Mouse (Mus musculus): ENCODE results near the gene Ccnl1. TPM values are rescaled to one million over a fixed set of nuclear protein-coding genes. Genes with fewer than 3 reads are reported as not detected.

Gene Ccnl1
- polyA plus RNA-seq, 1 experiment = 12.8 TPM

- no peak for TF ChIP-seq CEBPB (IDR thresholded peaks at IDR 0.05; ENCODE audit: insufficient read depth, poor library complexity, severe bottlenecking)
- TF ChIP-seq POLR2AphosphoS2 (IDR thresholded peaks at IDR 0.05; ENCODE audit: insufficient read length, low read depth) = no peak
- no peak for TF ChIP-seq E2F4 (IDR thresholded peaks at IDR 0.05; ENCODE audit: insufficient read depth)
- no peak for TF ChIP-seq TCF12 (IDR thresholded peaks at IDR 0.05; ENCODE audit: insufficient read depth, poor library complexity, severe bottlenecking)
- TF ChIP-seq REST (IDR thresholded peaks at IDR 0.05; ENCODE audit: insufficient read depth, insufficient read length) = no peak
- TF ChIP-seq SRF (IDR thresholded peaks at IDR 0.05; ENCODE audit: control insufficient read depth, insufficient read length, low read depth) = no peak
- no peak for TF ChIP-seq USF1 (IDR thresholded peaks at IDR 0.05; ENCODE audit: low read depth)
- TF ChIP-seq MYOG (IDR thresholded peaks at IDR 0.05; ENCODE audit: control insufficient read depth in 1 of 3, insufficient read depth in 1 of 3, insufficient read length in 2 of 3, low read depth in 2 of 3) = no peak
- no peak for TF ChIP-seq MYOD1 (IDR thresholded peaks at IDR 0.05; ENCODE audit: control insufficient read depth in 1 of 3, insufficient read length in 2 of 3, low read depth in 2 of 3)
- TF ChIP-seq TCF3 (IDR thresholded peaks at IDR 0.05; ENCODE audit: insufficient read length, low read depth) = no peak
- Histone ChIP-seq H3K27me3 (ENCODE audit: control insufficient read depth, insufficient read depth, insufficient read length) (no peaks in the 10 kb centered on the region), H3K4me3 (no peak overlapping the region), H3ac (ENCODE audit: control insufficient read depth, insufficient read length) (no peak overlapping the region), H3K79me2 (ENCODE audit: control insufficient read depth, insufficient read depth) (no peaks in the 10 kb centered on the region), H3K4me2 (ENCODE audit: low read depth) (no peak overlapping the region), H3K36me3 (ENCODE audit: control insufficient read depth, insufficient read depth) (no peaks in the 10 kb centered on the region)
Observed at GRCm38 (mm10) chr3:65897233-65897993, 60.6 kb downstream of the Ccnl1 start.
